ENCODE assay signal across 33 mouse cellular contexts in genomic region chr7:101535102-101535501, GRCm38 (mm10). TPM values are rescaled to one million over a fixed set of nuclear protein-coding genes. Genes with fewer than 3 reads are reported as not detected.
DNase-seq lines count a peak whose midpoint lies in the region; ATAC-seq and TF ChIP-seq lines count a peak whose summit lies in the region.
"Had no signal": no experiment of that assay in that cellular context is flagged by ENCODE, and none has a peak within 500 bp of the region (broad histone marks: within the 10 kb centered on the region; RNA-seq: fewer than 3 reads in every experiment).

No protein-coding gene starts in this region.

- H3K4me2 ChIP-seq in hindbrain, embryonic 13.5 days, result 0 out of 2 replicates have a peak overlapping the region, but pooled peaks have one; percentile 8
- no peak overlapping the region for H3K4me2 ChIP-seq in hindbrain, embryonic 12.5 days (replicated peaks)
- H3K4me2 ChIP-seq in midbrain, postnatal 0 days (ENCODE audit: low read depth, low read length, poor library complexity, severe bottlenecking), result no peak overlapping the region
- H3K4me2 ChIP-seq in heart, embryonic 11.5 days, result no peak overlapping the region
- H3K4me2 ChIP-seq: embryonic facial prominence, embryonic 15.5 days; hindbrain, embryonic 15.5 days; kidney, embryonic 15.5 days; limb, embryonic 15.5 days; liver, embryonic 13.5 days; stomach, embryonic 15.5 days had no signal

- no peak overlapping the region for H3K27ac ChIP-seq in hindbrain, embryonic 13.5 days
- no peak overlapping the region for H3K27ac ChIP-seq in hindbrain, embryonic 12.5 days
- no peak overlapping the region for H3K27ac ChIP-seq in midbrain, postnatal 0 days (ENCODE audit: low read depth, low read length)
- no peak overlapping the region for H3K27ac ChIP-seq in midbrain, embryonic 10.5 days (replicated peaks)
- H3K27ac ChIP-seq in heart, embryonic 11.5 days (ENCODE audit: low read depth, low read length), result no peak overlapping the region
- H3K27ac ChIP-seq: embryonic facial prominence, embryonic 10.5 days; embryonic facial prominence, embryonic 15.5 days; hindbrain, embryonic 15.5 days; kidney, embryonic 15.5 days; limb, embryonic 10.5 days; limb, embryonic 15.5 days; liver, embryonic 13.5 days; macrophage; stomach, embryonic 15.5 days had no signal

- H3K27me3 ChIP-seq in hindbrain, embryonic 13.5 days, result 0 out of 2 replicates have a peak, but pooled peaks cover 3% of the 10 kb centered on the region
- H3K27me3 ChIP-seq in hindbrain, embryonic 12.5 days, result no peaks in the 10 kb centered on the region
- no peaks in the 10 kb centered on the region for H3K27me3 ChIP-seq in midbrain, postnatal 0 days (ENCODE audit: insufficient read depth, low read length)
- H3K27me3 ChIP-seq in midbrain, embryonic 10.5 days (ENCODE audit: low read depth, poor library complexity, severe bottlenecking), result peaks cover 6% of the 10 kb centered on the region; the same call in 1 of the 2 replicates
- H3K27me3 ChIP-seq in heart, embryonic 11.5 days (ENCODE audit: control insufficient read depth, insufficient read depth, low read length), result peaks cover 6% of the 10 kb centered on the region; the same call in 1 of the 2 replicates
- H3K27me3 ChIP-seq: embryonic facial prominence, embryonic 15.5 days; hindbrain, embryonic 15.5 days; kidney, embryonic 15.5 days; limb, embryonic 15.5 days; liver, embryonic 13.5 days; stomach, embryonic 15.5 days had no signal

- no peak for TF ChIP-seq CTCF in midbrain, postnatal 0 days (IDR thresholded peaks at IDR 0.05)

- ATAC-seq in hindbrain, embryonic 13.5 days (ENCODE audit: low FRiP score), result no peak
- ATAC-seq in hindbrain, embryonic 12.5 days (ENCODE audit: low FRiP score), result no peak
- no peak for ATAC-seq in midbrain, postnatal 0 days (ENCODE audit: low FRiP score)
- ATAC-seq in heart, embryonic 11.5 days (replicated peaks; ENCODE audit: insufficient number of reproducible peaks, low FRiP score, low TSS enrichment), result no peak
- ATAC-seq: lung, postnatal 0 days; midbrain, embryonic 16.5 days had no signal

- DNase-seq in adrenal gland, postnatal 10 days, result peak; percentile 67
- DNase-seq in adrenal gland, adult 8-10 months, result no peak
- peak; percentile 24 for DNase-seq in midbrain, postnatal 0 days (ENCODE audit: low spot score)
- no peak for DNase-seq in midbrain, embryonic 10.5 days (ENCODE audit: low spot score)
- DNase-seq: cerebellum, adult 8-10 months; cerebellum, postnatal 25 days; gastrocnemius, postnatal 10 days; heart, postnatal 14 days; kidney, adult 18-20 months; kidney, postnatal 25 days; liver, embryonic 13.5 days; lung, adult 18-20 months had no signal

- H3K9me3 ChIP-seq in hindbrain, embryonic 13.5 days, result no peaks in the 10 kb centered on the region
- no peaks in the 10 kb centered on the region for H3K9me3 ChIP-seq in hindbrain, embryonic 12.5 days (replicated peaks)
- H3K9me3 ChIP-seq in midbrain, postnatal 0 days (ENCODE audit: low read length), result no peaks in the 10 kb centered on the region
- no peaks in the 10 kb centered on the region for H3K9me3 ChIP-seq in midbrain, embryonic 10.5 days (replicated peaks)
- no peaks in the 10 kb centered on the region for H3K9me3 ChIP-seq in heart, embryonic 11.5 days (replicated peaks; ENCODE audit: control insufficient read depth, low read length)
- H3K9me3 ChIP-seq: embryonic facial prominence, embryonic 10.5 days; embryonic facial prominence, embryonic 15.5 days; hindbrain, embryonic 15.5 days; kidney, embryonic 15.5 days; limb, embryonic 10.5 days; limb, embryonic 15.5 days; liver, embryonic 13.5 days; stomach, embryonic 15.5 days had no signal

- H3K4me1 ChIP-seq in hindbrain, embryonic 13.5 days (replicated peaks), result peaks cover 18% of the 10 kb centered on the region
- peaks cover 5% of the 10 kb centered on the region; the same call in 1 of the 2 replicates for H3K4me1 ChIP-seq in hindbrain, embryonic 12.5 days
- H3K4me1 ChIP-seq in midbrain, postnatal 0 days (ENCODE audit: insufficient read depth, low read length), result no peaks in the 10 kb centered on the region
- peaks cover 29% of the 10 kb centered on the region for H3K4me1 ChIP-seq in midbrain, embryonic 10.5 days
- no peaks in the 10 kb centered on the region for H3K4me1 ChIP-seq in heart, embryonic 11.5 days (ENCODE audit: control insufficient read depth, insufficient read depth, low read length)
- H3K4me1 ChIP-seq: limb, embryonic 10.5 days; liver, embryonic 13.5 days had no signal

- no peaks in the 10 kb centered on the region for H3K36me3 ChIP-seq in hindbrain, embryonic 13.5 days
- H3K36me3 ChIP-seq in hindbrain, embryonic 12.5 days, result no peaks in the 10 kb centered on the region
- H3K36me3 ChIP-seq in midbrain, postnatal 0 days (ENCODE audit: insufficient read depth, low read length), result no peaks in the 10 kb centered on the region
- no peaks in the 10 kb centered on the region for H3K36me3 ChIP-seq in midbrain, embryonic 10.5 days
- H3K36me3 ChIP-seq in heart, embryonic 11.5 days (ENCODE audit: control insufficient read depth, insufficient read depth, low read length), result no peaks in the 10 kb centered on the region
- H3K36me3 ChIP-seq: embryonic facial prominence, embryonic 10.5 days; embryonic facial prominence, embryonic 15.5 days; hindbrain, embryonic 15.5 days; kidney, embryonic 15.5 days; limb, embryonic 10.5 days; limb, embryonic 15.5 days; liver, embryonic 13.5 days; stomach, embryonic 15.5 days had no signal

- H3K4me3 ChIP-seq in hindbrain, embryonic 13.5 days, result no peak overlapping the region
- no peak overlapping the region for H3K4me3 ChIP-seq in hindbrain, embryonic 12.5 days
- no peak overlapping the region for H3K4me3 ChIP-seq in midbrain, postnatal 0 days (ENCODE audit: low read depth, low read length)
- no peak overlapping the region for H3K4me3 ChIP-seq in midbrain, embryonic 10.5 days
- no peak overlapping the region for H3K4me3 ChIP-seq in heart, embryonic 11.5 days (ENCODE audit: low read depth, low read length)
- H3K4me3 ChIP-seq: embryonic facial prominence, embryonic 10.5 days; embryonic facial prominence, embryonic 15.5 days; hindbrain, embryonic 15.5 days; kidney, embryonic 15.5 days; limb, embryonic 10.5 days; limb, embryonic 15.5 days; liver, embryonic 13.5 days; myocyte; stomach, embryonic 15.5 days had no signal

- no peak overlapping the region for H3K9ac ChIP-seq in hindbrain, embryonic 13.5 days
- no peak overlapping the region for H3K9ac ChIP-seq in hindbrain, embryonic 12.5 days
- no peak overlapping the region for H3K9ac ChIP-seq in midbrain, postnatal 0 days (replicated peaks; ENCODE audit: low read length, poor library complexity, severe bottlenecking)
- no peak overlapping the region for H3K9ac ChIP-seq in heart, embryonic 11.5 days (ENCODE audit: low read depth, low read length)
- H3K9ac ChIP-seq: embryonic facial prominence, embryonic 15.5 days; hindbrain, embryonic 15.5 days; kidney, embryonic 15.5 days; limb, embryonic 15.5 days; liver, embryonic 13.5 days; stomach, embryonic 15.5 days had no signal

- WGBS in hindbrain, embryonic 13.5 days, result 44% methylated on average over 10 of the region's 10 CpGs
- 54% methylated on average over 10 of the region's 10 CpGs for WGBS in hindbrain, embryonic 12.5 days
- WGBS in midbrain, postnatal 0 days, result 60% methylated on average over 10 of the region's 10 CpGs
- WGBS in midbrain, embryonic 10.5 days, result 92% methylated on average over 10 of the region's 10 CpGs
- 75% methylated on average over 10 of the region's 10 CpGs for WGBS in heart, embryonic 11.5 days (ENCODE audit: insufficient replicate concordance)

RNA-seq across cellular contexts. Expression of gene Art2b, which starts 50.3 kb away (rescaled TPM):
- under 1 TPM; 0.18 to 0.24 TPM for total RNA-seq in adrenal gland, postnatal 10 days (2021)
- under 1 TPM in 2 of 4 experiments, not detected in 2; 0.12 TPM for total RNA-seq in adrenal gland, adult 8-10 months (2022)
- polyA plus RNA-seq in hindbrain, embryonic 13.5 days (2015; fragmentation: Nextera tagmentation; extraction: Ambion mirVana), result not detected in 2 replicates
- not detected in 2 replicates for polyA plus RNA-seq in hindbrain, embryonic 12.5 days (2016; fragmentation: Nextera tagmentation; extraction: Ambion mirVana)
- total RNA-seq in midbrain, postnatal 0 days (2014; rRNA removed), result not detected in 2 replicates
- polyA plus RNA-seq in midbrain, postnatal 0 days (2015; fragmentation: Nextera tagmentation; extraction: Ambion mirVana), result not detected in 2 replicates
- not detected in 2 replicates for polyA plus RNA-seq in midbrain, embryonic 10.5 days (2016; fragmentation: Nextera tagmentation; extraction: Ambion mirVana)
- not detected in 2 replicates for polyA plus RNA-seq in heart, embryonic 11.5 days (2014; fragmentation: Nextera tagmentation; extraction: Ambion mirVana)
- total RNA-seq: adrenal gland, postnatal 36 days; gastrocnemius, postnatal 10 days; heart, adult 8-10 months; heart, postnatal 14 days; layer of hippocampus, adult 18-20 months; layer of hippocampus, postnatal 14 days; MEL had no signal
- polyA plus RNA-seq: embryonic facial prominence, embryonic 10.5 days; embryonic facial prominence, embryonic 15.5 days; heart, embryonic 14.5 days; hindbrain, embryonic 15.5 days; kidney, embryonic 15.5 days; limb, embryonic 10.5 days; limb, embryonic 15.5 days; liver, embryonic 13.5 days; lung, postnatal 0 days; midbrain, embryonic 16.5 days; myocyte; neural tube, embryonic 14.5 days; stomach, embryonic 15.5 days had no signal

Comparison
In these comparisons a context has a peak if more than half of its experiments do, and no peak if none do; other contexts are left out.
1. DNase-seq: peak in adrenal gland, postnatal 10 days (single experiment) and midbrain, postnatal 0 days (single experiment); none in adrenal gland, adult 8-10 months (single experiment) and midbrain, embryonic 10.5 days (single experiment).